Mouse (Mus musculus): ENCODE results near the gene Fanci.

Fanci gene

DNA sequence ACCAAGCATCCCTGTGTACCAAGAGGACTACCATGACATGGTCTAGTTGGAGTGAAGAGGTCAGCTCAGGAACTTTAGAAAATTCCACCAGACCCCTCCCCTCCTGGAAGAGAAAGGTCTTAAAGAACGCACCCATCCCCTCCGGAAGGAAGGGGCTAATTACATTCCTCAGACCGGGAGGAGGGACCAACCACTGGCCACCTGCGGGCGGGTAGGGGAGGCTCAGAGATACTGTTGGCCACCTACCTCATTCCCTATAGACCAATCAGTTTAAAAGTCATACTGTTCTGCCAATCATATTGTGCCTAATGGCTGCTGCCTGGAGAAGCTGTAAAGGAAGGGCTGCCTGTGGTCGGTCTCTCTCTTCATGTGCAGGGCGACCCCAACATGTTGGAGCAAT lies 3.7 kb upstream of the Fanci start:
- no peak for DNase-seq (ENCODE audit: low spot score)

DNA sequence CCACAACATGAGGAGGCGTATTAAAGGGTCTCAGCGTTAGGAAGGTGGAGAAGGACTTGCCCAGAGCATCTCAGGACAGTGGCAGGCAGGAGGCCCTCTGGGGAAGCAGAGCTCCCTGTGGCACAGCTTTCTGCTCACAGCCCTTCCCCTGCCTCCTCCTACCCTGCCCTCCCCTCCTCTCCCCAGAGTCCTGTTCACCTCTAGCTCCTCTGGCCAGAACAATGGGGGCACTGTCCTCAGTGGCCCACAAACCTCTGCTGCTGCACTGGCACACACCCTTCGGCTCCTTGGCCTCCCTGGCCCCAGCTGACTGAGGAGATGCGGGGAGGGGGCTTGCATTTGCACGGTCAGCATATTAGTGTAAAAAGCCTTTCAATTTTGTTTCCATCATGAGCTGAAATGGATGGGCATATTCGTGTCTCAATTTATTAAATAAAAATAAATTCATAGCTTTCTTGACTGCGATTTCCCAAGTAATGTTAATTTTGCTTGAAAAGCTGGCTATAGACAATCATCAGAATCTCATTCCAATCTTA lies 3.0 kb upstream of the Fanci start:
- DNase-seq (ENCODE audit: low spot score) = no peak

DNA sequence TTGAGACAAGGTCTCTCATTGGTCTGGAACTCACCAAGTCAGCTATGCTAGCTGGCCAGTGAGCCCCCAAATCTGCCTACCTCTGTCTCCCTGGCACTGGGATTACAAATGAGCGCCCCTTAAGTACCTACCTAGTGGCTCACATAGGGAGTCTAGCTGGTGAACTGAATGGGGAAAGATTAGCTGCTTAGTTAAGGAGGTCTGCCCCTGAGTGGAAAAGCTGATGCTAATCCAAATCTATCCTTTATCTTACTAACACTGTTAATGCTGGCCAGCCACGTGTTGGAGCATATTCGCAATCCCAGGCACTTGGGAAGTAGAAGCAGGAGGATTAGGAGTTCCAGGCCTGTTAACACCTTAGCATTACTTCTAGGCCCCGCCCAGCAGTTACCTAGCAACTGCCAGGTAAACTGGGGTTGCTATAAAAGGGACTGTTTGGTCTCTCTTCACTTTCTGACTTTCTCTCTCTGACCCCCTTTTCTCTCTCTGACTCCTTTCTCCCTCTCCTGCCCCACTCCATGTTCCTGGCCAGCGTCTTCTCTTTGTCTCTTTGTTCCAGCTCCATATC lies 1.5 kb upstream of the Fanci start:
- DNase-seq (ENCODE audit: low spot score) = no peak

DNA sequence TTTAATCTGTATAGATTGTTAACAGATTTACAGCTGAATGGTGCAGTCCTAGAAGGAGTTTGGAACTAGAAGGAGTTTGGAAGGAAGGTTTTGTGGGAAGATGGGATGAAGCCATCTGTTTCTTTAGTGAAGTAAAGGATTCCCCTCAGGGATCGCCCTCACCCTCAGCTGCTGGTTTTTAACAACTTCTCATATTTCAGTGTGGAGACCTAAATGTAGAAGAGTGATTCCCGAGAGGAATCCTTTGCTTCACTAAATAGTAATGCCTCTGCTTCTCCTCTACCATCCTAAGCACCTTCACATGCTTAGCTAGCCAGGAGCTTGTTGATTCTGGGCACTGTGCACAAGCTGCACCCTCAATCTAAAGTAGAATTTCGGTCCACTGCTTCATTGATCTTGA lies 258 bp upstream of the Fanci start:
- no peak for DNase-seq (ENCODE audit: low spot score)

DNA sequence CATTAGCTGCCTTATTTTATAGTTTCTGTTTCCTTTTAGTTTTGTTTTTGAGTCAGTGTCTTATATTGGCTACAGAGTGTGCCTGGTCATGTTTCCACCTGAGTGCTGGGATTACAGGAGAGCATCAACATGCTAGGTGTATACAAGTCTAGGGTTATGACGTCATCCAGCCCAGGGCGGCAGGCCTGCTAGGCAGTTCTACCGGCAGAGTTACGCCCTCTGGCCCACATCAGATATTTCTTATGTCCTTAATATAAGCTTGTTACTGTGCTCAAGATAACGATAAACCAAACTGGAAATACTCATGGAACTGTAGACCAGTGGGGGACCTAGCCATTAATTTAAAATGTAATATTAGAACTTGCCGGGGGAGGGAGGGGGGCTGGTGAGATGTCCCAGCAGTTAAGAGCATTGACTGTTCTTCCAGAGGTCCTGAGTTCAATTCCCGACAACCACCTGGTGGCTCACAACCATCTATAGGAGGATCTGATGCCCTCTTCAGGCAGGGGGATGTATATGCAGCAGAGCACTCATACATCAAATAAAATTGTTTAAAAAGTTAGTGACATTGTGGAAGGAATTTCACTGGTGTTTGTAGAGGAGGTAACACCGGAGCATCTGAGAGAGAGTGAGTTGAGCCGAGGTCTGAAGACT lies 1.3 kb downstream of the Fanci start:
- no peak for DNase-seq (ENCODE audit: low spot score)

DNA sequence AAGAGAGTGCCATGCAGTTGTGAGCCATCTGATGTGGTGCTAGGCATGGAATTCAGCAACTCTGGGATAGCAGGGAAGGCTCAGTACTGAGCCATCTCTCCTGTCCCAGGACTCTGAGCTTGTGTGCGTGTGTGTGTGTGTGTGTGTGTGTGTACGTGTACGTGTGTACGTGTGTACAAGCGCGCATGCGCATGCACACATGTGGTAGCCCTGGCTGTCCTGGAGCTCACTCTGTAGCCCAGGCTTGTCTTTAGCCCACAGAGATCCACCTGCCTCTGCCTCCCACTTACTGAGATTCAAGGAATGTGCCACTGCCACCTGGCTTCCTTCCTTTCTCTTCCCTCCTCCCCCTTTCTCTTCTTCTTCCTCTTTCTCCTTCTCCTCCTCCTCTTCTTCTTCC lies 2.2 kb downstream of the Fanci start:
- DNase-seq (ENCODE audit: low spot score) = no peak

DNA sequence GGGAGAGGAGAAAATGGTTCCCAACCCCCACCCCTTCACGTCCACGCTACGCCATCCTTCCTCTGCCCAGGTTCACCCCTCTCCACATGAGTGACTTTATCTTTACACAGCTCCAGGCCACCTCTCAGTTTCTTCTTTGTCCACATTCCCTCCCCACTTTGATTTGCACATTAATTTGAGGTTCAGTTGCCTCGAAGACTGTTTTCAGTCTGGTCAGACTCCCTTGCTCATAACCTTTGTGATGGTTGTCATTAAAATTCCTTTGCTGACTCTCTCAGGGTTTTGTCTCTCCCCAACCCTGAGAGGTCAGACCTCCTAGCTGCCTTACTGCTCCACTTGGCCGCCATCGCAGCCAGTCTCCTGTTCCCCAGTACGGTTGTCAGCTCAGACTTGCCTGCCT lies 2.9 kb downstream of the Fanci start:
- no peak for DNase-seq (ENCODE audit: low spot score)

DNA sequence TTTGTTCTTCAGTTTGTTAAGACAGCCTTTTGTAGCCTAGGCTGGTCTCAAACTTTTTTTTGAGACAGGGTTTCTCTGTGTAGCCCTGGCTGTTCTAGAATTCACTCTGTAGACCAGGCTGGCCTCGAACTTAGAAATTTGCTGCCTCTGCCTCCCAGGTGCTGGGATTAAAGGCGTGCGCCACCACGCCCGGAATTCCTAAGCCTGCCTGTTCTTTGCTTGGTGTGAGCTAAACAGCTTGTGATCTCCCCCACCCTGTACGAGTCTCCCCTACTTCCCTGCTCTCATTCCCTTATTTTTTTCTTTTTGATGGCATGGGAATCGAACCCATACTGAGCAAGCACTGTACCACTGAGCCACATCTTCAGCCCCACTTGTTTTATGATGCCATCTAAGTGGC lies 3.5 kb downstream of the Fanci start:
- no peak for DNase-seq (ENCODE audit: low spot score)

DNA sequence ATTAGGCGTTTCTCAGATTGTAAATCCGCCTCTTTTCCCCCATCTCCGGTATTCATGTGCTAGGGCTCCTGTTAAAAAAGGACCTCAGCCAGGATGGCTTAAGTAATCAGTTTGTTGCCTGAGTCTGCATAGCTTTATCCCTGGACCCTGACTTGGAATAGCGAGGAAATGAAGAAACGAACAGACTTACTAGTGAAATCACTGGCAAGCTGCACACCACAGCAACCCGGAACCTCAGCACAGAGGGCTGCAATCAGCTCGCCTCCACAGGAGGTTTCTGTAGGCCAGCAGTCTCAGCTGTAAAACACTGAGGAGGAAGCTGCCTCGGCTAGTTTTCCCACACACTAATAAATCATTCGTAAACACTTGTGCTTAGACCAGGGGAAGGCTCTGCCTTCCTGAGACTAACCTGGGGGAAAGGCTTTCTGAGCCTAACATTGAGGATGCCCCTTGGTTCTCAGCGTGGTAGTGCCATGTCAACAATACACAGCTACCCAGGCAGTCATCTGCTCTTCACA lies 5.8 kb downstream of the Fanci start:
- DNase-seq (ENCODE audit: low spot score) = no peak

DNA sequence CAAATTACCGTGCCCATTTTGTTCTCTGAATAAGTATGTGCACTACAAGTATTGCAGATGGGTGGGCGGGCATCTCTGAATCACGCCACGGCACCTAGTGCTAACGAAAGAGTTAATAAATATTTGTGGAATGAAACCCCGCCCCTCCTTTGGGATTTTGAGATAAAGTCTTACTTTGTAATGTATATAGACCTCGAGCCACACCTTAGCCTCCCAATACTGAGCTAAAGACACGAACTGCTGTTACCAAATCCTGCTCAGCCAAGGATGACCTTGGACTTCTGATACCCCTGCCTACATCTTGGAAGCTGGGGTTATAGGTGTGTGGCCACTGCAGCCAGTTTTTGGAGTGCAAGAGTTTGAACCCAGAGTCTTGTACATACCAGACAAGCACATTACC lies 6.7 kb downstream of the Fanci start:
- no peak for DNase-seq (ENCODE audit: low spot score)

DNA sequence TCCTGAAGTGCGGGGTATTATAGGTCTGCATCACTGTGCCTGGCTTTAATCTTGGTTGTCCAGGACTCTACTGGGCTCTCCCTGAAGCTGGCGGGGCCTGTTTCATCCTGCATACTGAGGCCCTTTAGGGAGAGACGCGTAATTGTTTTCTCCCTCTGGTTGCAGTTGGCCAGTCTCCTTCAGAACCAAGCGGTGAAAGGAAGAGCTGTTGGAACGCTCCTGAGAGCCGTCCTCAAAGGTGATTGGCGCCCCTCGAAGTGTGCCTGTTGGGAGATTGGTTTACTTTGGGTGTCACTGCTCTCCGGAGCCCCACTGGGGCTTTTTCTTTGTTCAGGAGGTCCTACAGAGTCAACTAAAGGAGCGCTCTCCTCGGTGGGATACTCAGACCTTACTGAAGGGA lies 7.2 kb downstream of the Fanci start:
- DNase-seq (ENCODE audit: low spot score) = no peak

DNA sequence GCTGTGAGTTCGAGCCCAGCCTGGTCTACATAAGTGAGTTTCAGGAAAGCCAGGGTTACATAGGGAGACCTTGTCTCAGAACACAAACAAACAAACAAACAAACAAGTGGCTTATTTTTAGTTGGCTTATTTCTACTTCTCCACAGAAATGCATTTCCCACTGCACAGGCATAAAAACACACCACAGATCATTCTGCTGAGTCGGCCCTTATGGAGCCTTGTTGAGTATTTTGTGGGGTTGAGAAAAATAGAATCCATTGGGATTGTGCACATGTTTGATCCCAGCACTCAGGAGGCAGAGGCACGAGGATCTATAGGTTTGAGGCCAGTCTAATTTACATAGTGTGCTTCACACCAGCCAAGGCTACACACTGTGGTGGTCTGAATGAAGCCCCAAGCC lies 8.6 kb downstream of the Fanci start:
- DNase-seq (ENCODE audit: low spot score) = no peak

DNA sequence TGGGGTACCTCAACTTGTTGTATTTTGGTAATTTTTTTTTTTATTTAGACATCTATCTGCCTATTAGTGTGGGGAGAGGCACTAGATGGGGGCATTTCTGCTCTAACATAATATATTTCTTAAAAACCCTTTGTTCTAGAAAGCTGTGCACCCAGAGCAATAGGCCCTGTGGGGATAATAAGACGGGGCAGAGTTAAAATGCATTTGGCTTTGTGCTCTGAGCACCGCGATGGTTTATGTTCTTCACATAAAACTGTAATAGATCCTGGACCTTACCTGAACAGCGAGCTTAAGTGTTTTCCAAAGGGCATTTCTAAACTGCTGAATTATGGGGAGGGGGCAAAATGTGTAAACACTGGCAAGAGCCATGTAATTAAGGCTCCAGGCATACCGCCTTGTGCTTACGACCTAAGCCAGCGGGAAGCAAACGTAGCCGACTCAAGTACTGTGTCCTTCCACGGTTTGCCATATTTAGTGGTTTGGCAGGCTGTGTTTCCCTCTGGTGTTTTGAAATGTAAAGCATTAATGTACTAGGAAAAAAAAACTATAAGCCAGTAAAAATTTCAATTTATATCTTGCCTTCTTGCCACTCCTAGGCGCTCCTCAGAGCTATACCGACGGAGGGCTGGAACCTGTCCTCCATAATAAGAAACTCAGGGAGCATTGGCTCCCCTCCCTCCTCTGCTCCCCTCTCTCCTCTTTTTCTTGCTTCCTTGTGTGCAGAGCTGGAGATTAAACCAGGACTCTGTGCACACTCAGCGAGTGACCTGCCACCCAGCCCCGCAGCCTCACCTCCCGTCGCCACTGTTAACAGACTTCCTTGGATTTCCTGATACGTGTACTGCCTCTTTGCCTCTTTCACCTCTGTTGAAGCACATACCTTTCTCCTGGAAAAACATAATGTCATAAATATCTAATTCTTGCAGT lies 23.0 kb downstream of the Fanci start:
- no peak for DNase-seq (ENCODE audit: low spot score)

DNA sequence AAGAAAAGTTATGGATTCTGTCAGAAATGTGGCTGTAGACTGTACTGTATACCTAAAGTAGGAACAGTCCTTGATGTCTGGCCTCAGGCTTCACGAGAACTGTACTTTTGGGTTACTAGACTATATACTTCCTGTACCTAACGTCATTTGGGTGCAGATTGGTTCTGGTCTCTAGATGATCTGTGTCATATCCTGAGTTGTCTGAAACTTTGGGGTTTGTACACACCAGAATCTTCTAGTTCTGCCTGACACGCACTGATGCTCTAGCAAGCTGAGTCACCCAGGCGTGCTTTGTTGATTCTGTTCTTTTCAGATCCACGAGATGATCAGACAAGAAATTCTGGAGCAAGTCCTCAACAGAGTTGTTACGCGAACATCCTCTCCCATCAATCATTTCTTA lies 28.2 kb downstream of the Fanci start:
- no peak for DNase-seq (ENCODE audit: low spot score)

DNA sequence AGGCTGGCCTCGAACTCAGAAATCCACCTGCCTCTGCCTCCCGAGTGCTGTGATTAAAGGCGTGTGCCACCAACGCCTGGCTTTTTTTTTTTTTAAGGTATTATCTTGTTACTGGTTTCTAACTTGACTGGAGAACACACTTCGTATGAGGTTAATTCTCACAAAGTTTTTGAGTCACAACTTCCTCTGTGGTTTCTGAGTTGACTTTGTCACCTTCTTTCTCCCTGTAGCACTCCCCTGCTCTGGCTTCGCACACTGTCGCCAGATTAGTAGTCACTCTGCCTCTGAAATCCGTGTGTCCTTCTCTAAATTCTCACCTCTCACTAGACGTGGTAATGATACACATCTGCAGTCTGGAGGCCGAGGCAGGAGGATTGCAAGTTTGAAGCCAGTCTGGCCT lies 31.1 kb downstream of the Fanci start:
- no peak for DNase-seq (ENCODE audit: low spot score)

DNA sequence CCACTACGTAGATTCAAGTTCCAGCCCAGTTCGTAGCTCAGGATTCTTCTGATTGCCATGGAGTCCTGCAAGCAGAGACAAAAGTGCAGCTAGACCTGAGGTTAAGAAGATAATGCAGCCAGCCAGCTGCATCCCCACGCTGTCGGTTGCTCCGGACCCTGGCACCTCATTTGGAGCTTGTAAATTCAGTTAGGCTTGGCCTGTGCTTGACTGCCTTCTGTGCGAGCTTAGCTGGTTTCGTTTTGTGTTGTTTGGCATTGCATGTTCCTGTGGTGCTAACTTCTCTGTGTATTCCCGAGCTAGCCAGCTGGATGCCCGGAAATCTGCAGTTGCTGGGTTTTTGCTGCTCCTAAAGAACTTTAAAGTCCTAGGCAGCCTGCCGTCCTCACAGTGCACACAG lies 34.1 kb downstream of the Fanci start:
- no peak for DNase-seq (ENCODE audit: low spot score)

DNA sequence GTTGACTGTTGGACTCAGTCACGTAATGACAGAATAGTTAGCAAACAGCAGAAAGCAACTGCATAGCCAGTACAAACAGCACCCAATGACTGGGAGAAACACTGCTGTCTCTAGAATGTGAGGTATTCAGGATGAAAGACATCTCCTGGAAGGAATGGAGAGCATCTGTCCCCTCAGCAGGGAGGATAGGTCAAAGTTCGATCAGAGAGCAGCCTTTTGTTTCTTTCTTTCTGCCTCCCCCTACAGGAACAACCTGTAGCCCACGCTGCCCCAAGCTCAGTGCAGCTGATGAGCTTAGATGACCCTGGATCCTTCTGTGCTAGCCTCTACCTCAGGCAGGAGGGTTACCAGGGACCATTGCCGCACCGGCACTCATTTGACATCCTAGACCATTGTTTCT lies 36.5 kb downstream of the Fanci start:
- no peak for DNase-seq (ENCODE audit: low spot score)

DNA sequence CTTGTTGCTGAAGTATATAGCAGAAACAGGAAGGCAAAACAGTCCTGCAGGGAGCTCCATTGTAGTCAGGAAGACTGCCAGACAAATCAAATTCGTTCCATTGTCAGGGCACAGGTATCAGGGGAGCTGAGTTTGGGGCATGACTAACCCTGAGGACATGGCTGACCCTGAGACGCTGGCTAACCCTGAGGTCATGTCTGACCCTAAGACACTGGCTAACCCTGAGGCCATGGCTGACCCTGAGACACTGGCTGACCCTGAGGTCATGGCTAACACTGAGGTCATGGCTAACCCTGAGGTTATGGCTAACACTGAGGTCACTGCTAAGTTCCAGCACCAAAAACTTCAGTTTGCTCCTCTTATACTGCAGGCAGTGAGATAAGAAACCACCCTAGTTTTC lies 48.3 kb downstream of the Fanci start:
- DNase-seq (ENCODE audit: low spot score) = no peak

DNA sequence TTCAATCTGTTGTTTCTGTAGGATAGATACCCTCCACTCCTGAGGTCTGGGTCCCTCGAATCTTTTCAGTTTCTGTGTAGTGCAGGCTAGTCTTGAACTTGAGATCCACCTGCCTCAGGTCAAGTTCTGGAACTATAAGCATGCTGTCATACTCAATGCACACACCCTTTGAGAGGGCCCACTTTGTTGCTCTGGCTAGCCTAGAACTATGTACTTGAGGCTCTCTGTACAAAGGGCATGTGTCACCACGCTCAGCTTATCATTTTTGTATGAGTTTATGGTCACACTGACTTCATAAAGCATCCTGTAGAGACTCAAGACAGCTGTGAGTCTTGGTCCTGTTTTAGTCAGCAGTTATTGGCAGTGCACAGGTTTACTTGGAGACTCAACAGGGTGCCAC lies 55.3 kb downstream of the Fanci start:
- DNase-seq (ENCODE audit: low spot score) = no peak

DNA sequence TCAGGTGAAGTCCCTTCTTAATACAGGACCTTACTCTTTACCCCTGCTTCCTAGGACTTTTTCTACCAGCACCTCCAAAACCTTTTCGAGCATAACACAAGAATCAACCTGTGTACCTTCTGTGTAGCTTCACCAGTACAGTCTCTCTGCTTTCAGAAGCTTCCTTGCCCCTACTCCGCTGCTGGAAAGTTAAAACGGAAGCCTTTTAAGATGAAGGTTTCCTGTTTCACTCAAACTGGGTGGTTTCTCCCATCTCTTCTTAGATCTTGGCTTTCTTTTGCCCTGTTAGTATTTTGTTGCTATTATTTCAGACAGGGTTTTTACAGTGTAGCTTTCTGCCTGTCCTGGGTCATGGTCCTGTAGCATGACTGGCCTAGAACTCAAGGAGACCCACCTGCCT lies 55.8 kb downstream of the Fanci start:
- DNase-seq (ENCODE audit: low spot score) = no peak

DNA sequence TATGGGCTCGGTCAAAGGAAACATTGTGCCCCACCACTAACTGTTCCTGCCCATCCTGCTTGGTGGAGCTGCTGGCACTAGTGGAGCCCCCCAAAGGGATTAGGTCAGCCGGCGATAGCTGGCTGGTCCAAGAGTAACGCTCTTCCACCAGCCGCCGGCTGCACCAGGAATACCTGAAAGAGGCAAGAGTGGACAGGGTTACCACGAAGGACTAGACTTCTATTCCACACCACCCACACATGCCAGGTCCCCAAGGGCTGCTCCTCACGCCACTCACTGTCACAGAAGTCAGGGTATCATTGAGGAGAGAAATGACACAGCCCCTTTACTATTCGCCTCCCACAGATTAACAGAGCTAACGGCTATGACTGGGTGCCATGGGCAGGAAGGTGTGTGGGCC lies 70.0 kb downstream of the Fanci start:
- DNase-seq (ENCODE audit: low spot score) = no peak

DNA sequence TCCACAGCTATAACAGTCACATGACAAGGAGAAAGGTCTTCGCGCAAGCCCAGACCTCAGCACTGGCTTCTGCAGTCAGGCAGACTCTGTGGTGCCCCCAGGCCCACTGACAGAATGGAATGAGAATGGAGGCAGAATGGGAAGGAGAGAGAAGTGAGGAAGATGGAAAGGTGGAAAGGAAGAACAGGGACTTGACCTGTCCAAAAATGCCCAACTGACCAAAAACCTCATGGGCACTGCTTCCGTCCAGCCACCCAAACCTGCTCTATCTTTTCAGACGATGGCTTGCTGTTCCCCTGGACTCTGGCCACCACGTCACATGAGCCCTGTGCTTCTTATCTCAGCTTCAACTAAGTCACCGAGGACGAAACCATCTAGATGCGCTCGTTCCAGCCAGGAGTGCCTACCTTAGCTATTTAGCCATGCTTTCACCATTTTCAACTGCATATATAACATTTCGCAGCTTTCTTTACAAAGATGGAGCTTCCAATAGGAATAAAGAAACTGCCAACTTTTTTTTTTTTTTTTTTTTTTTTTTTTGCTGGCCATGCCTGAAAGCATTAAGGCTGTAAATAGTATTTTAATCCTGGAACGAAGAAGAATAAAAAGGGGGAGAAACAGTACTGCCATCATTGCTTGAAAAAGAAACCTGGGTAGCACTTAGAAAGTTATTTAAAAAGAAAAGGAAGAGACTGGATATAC lies 71.8 kb downstream of the Fanci start:
- DNase-seq (ENCODE audit: low spot score) = no peak

Measured in urinary bladder, postnatal 10 days (tissue).